Comparison of ENCODE assay signal across 12 mouse cellular contexts in genomic region chr11:98738428-98738911, GRCm38 (mm10). TPM values are rescaled to one million over a fixed set of nuclear protein-coding genes. Genes with fewer than 3 reads are reported as not detected.
DNase-seq lines count a peak whose midpoint lies in the region; ATAC-seq lines count a peak whose summit lies in the region.
"Had no signal": no experiment of that assay in that cellular context is flagged by ENCODE, and none has a peak within 500 bp of the region (broad histone marks: within the 10 kb centered on the region; RNA-seq: fewer than 3 reads in every experiment).

No protein-coding gene starts in this region.

- 0 out of 2 replicates have a peak overlapping the region, but pooled peaks have one; percentile 1 for H3K27ac ChIP-seq in embryonic facial prominence, embryonic 15.5 days (replicated peaks)
- H3K27ac ChIP-seq in neural tube, embryonic 13.5 days (replicated peaks): peak overlapping the region; percentile 68

- no peak overlapping the region for H3K4me2 ChIP-seq in embryonic facial prominence, embryonic 15.5 days (replicated peaks)
- no peak overlapping the region for H3K4me2 ChIP-seq in neural tube, embryonic 13.5 days

- H3K4me3 ChIP-seq in embryonic facial prominence, embryonic 15.5 days (replicated peaks): no peak overlapping the region
- H3K4me3 ChIP-seq in neural tube, embryonic 13.5 days: no peak overlapping the region

- peaks cover 28% of the 10 kb centered on the region for H3K4me1 ChIP-seq in embryonic facial prominence, embryonic 15.5 days
- peaks cover 43% of the 10 kb centered on the region for H3K4me1 ChIP-seq in neural tube, embryonic 13.5 days (replicated peaks)

- H3K36me3 ChIP-seq in embryonic facial prominence, embryonic 15.5 days: no peaks in the 10 kb centered on the region
- H3K36me3 ChIP-seq in neural tube, embryonic 13.5 days: no peaks in the 10 kb centered on the region

- H3K9me3 ChIP-seq in embryonic facial prominence, embryonic 15.5 days (replicated peaks): no peaks in the 10 kb centered on the region
- 0 out of 2 replicates have a peak, but pooled peaks cover 4% of the 10 kb centered on the region for H3K9me3 ChIP-seq in neural tube, embryonic 13.5 days

- intact Hi-C loops in gastrocnemius, postnatal 14 days (cut with DNase I; ENCODE audit: low total_unique reads): no loop called here

- H3K9ac ChIP-seq in embryonic facial prominence, embryonic 15.5 days: no peak overlapping the region
- H3K9ac ChIP-seq in neural tube, embryonic 13.5 days: peak overlapping the region; percentile 22

- no peak for ATAC-seq in embryonic facial prominence, embryonic 15.5 days (ENCODE audit: insufficient number of reproducible peaks, low FRiP score, low TSS enrichment, low read depth)
- ATAC-seq in neural tube, embryonic 13.5 days (ENCODE audit: low read depth): no peak

- no peaks in the 10 kb centered on the region for H3K27me3 ChIP-seq in embryonic facial prominence, embryonic 15.5 days
- no peaks in the 10 kb centered on the region for H3K27me3 ChIP-seq in neural tube, embryonic 13.5 days

- DNase-seq in gastrocnemius, postnatal 25 days: peak; percentile 59
- no peak for DNase-seq in gastrocnemius, postnatal 14 days
- DNase-seq in left cerebral cortex, adult 11 months (ENCODE audit: low spot score): peak; percentile 65
- DNase-seq in embryo, embryonic 10 days (ENCODE audit: low spot score): no peak
- no peak for DNase-seq in kidney, adult 9 months
- DNase-seq in ovary, postnatal 14 days (ENCODE audit: low spot score): no peak
- DNase-seq: cerebellum, adult 9-10 months had no signal

- 42% methylated on average over 4 of the region's 4 CpGs for WGBS in embryonic facial prominence, embryonic 15.5 days
- WGBS in neural tube, embryonic 13.5 days: 29% methylated on average over 4 of the region's 4 CpGs

RNA-seq across cellular contexts. Expression of gene Thra, which starts 2.0 kb away (rescaled TPM):
- total RNA-seq in gastrocnemius, postnatal 25 days (2021): 10 to 100 TPM; 75.4 to 89.1 TPM
- 100 to 1,000 TPM in 1 of 2 experiments, 10 to 100 TPM in 1; 91.8 to 106 TPM for total RNA-seq in gastrocnemius, postnatal 14 days (2021)
- polyA plus RNA-seq in embryonic facial prominence, embryonic 15.5 days (2015; fragmentation: Nextera tagmentation; extraction: Ambion mirVana): 51.0 and 51.2 TPM in 2 replicates
- polyA plus RNA-seq in neural tube, embryonic 13.5 days (2015; fragmentation: Nextera tagmentation; extraction: Ambion mirVana): 89.5 and 94.4 TPM in 2 replicates

RNA-seq across cellular contexts. Expression of gene Med24, which starts 9.2 kb away (rescaled TPM):
- 10 to 100 TPM; 42.7 to 46.9 TPM for total RNA-seq in gastrocnemius, postnatal 25 days (2021)
- 10 to 100 TPM; 40.3 to 42.0 TPM for total RNA-seq in gastrocnemius, postnatal 14 days (2021)
- polyA plus RNA-seq in embryonic facial prominence, embryonic 15.5 days (2015; fragmentation: Nextera tagmentation; extraction: Ambion mirVana): 52.3 and 53.3 TPM in 2 replicates
- polyA plus RNA-seq in neural tube, embryonic 13.5 days (2015; fragmentation: Nextera tagmentation; extraction: Ambion mirVana): 62.3 and 69.1 TPM in 2 replicates

RNA-seq across cellular contexts. Expression of gene Nr1d1, which starts 36.7 kb away (rescaled TPM):
- total RNA-seq in gastrocnemius, postnatal 25 days (2021): 100 to 1,000 TPM in 1 of 2 experiments, 10 to 100 TPM in 1; 98.0 to 119 TPM
- total RNA-seq in gastrocnemius, postnatal 14 days (2021): 10 to 100 TPM; 27.3 to 64.6 TPM
- polyA plus RNA-seq in embryonic facial prominence, embryonic 15.5 days (2015; fragmentation: Nextera tagmentation; extraction: Ambion mirVana): 1.7 and 1.8 TPM in 2 replicates
- 3.4 and 3.6 TPM in 2 replicates for polyA plus RNA-seq in neural tube, embryonic 13.5 days (2015; fragmentation: Nextera tagmentation; extraction: Ambion mirVana)

RNA-seq across cellular contexts. Expression of gene Csf3, which starts 37.4 kb away (rescaled TPM):
- not detected for total RNA-seq in gastrocnemius, postnatal 25 days (2021)
- total RNA-seq in gastrocnemius, postnatal 14 days (2021): not detected
- polyA plus RNA-seq in embryonic facial prominence, embryonic 15.5 days (2015; fragmentation: Nextera tagmentation; extraction: Ambion mirVana): 0.12 and 0.31 TPM in 2 replicates
- polyA plus RNA-seq in neural tube, embryonic 13.5 days (2015; fragmentation: Nextera tagmentation; extraction: Ambion mirVana): not detected in 2 replicates
- total RNA-seq: CH12.LX; layer of hippocampus, adult 8-10 months had no signal
- polyA plus RNA-seq: heart, embryonic 14.5 days had no signal

RNA-seq across cellular contexts. Expression of gene Psmd3, which starts 56.1 kb away (rescaled TPM):
- total RNA-seq in gastrocnemius, postnatal 25 days (2021): 10 to 100 TPM; 86.2 to 91.5 TPM
- total RNA-seq in gastrocnemius, postnatal 14 days (2021): 10 to 100 TPM; 89.2 to 91.4 TPM
- 204 and 214 TPM in 2 replicates for polyA plus RNA-seq in embryonic facial prominence, embryonic 15.5 days (2015; fragmentation: Nextera tagmentation; extraction: Ambion mirVana)
- 177 and 181 TPM in 2 replicates for polyA plus RNA-seq in neural tube, embryonic 13.5 days (2015; fragmentation: Nextera tagmentation; extraction: Ambion mirVana)

Comparison
In these comparisons a context has a peak if more than half of its experiments do, and no peak if none do; other contexts are left out.
1. DNase-seq: peak in gastrocnemius, postnatal 25 days (single experiment) and left cerebral cortex, adult 11 months (single experiment); none in gastrocnemius, postnatal 14 days (single experiment), embryo, embryonic 10 days (single experiment), kidney, adult 9 months (single experiment) and ovary, postnatal 14 days (single experiment).